Mouse (Mus musculus) limb, embryonic 11.5 days (tissue): ENCODE measurements around the gene Usp28. TPM values are rescaled to one million over a fixed set of nuclear protein-coding genes. Genes with fewer than 3 reads are reported as not detected.

Experiments used
- ATAC-seq: fragments of 200-750 bp; cut with Nextera tagmentation; 2 replicates; pipeline ENCODE4 v1.8.0; 2017; ENCODE audit warnings: low read depth; ENCODE audit not compliant: insufficient number of reproducible peaks, low FRiP score, low TSS enrichment
- DNase-seq: peaks from one replicate; pipeline ENCODE4 v3.0.0-alpha.2; 2015; ENCODE audit warnings: low spot score
- H3K27ac ChIP-seq: fragments of 300-500 bp; sonication (generic); replicated peaks from 2 replicates; pipeline ENCODE4 v1.5.1; 2014; ENCODE audit warnings: low read depth, mild to moderate bottlenecking, low read length
- H3K27me3 ChIP-seq: fragments of 300-500 bp; sonication (generic); 2 replicates; pipeline ENCODE4 v1.6.1; 2014; ENCODE audit warnings: mild to moderate bottlenecking, low read length, mixed read lengths; ENCODE audit not compliant: control insufficient read depth, insufficient read depth
- H3K36me3 ChIP-seq: fragments of 300-500 bp; sonication (generic); 2 replicates; pipeline ENCODE4 v1.6.1; 2014; ENCODE audit warnings: mild to moderate bottlenecking, low read length, moderate library complexity, mixed read lengths; ENCODE audit not compliant: control insufficient read depth, insufficient read depth
- H3K4me1 ChIP-seq: fragments of 300-500 bp; sonication (generic); 2 replicates; pipeline ENCODE4 v1.6.1; 2014; ENCODE audit warnings: low read length, mixed read lengths; ENCODE audit not compliant: control insufficient read depth, insufficient read depth
- H3K4me2 ChIP-seq: fragments of 300-500 bp; sonication (generic); 2 replicates; pipeline ENCODE4 v1.6.1; 2014; ENCODE audit warnings: low read depth, mild to moderate bottlenecking, moderate library complexity; ENCODE audit not compliant: severe bottlenecking
- H3K4me3 ChIP-seq: fragments of 300-500 bp; sonication (generic); 2 replicates; pipeline ENCODE4 v1.5.1; 2014; ENCODE audit warnings: low read depth, low read length
- H3K9ac ChIP-seq: fragments of 300-500 bp; sonication (generic); 2 replicates; pipeline ENCODE4 v1.6.1; 2014; ENCODE audit warnings: mild to moderate bottlenecking, low read length
- H3K9me3 ChIP-seq: fragments of 300-500 bp; sonication (generic); 2 replicates; pipeline ENCODE4 v1.6.1; 2016; ENCODE audit warnings: low read length; ENCODE audit not compliant: control insufficient read depth
- WGBS: fragments of 180-500 bp; shearing (Covaris S2); extraction: QIAGEN DNeasy Blood & Tissue Kit; methylation state at CpG from one replicate; pipeline ENCODE4 v1.1.7; 2014; 5-methylcytosine and 5-hydroxymethylcytosine counted together
- polyA plus RNA-seq: library from polyadenylated mRNA; unstranded; fragments of >200 nt; fragmentation: Nextera tagmentation; extraction: Ambion mirVana; gene quantifications from 2 replicates; pipeline ENCODE4 v1.2.1, GENCODE M21; 2014

Gene Usp28
- polyA plus RNA-seq, 1 experiment from 2014 or later: 41.6 TPM

- no peaks in the 10 kb centered on the region for H3K36me3 ChIP-seq
- no peak for ATAC-seq
- no peak overlapping the region for H3K4me3 ChIP-seq
- H3K9me3 ChIP-seq: no peaks in the 10 kb centered on the region
- DNase-seq: no peak
- H3K4me2 ChIP-seq: no peak overlapping the region
- no peaks in the 10 kb centered on the region for H3K4me1 ChIP-seq
- H3K27me3 ChIP-seq: no peaks in the 10 kb centered on the region
- 76% methylated on average over 5 of the region's 5 CpGs for WGBS
- H3K27ac ChIP-seq: no peak overlapping the region
- H3K9ac ChIP-seq: no peak overlapping the region
These were observed 65.7 kb downstream of the Usp28 start for GRCm38 (mm10) chr9:49050901-49051300.

GRCm38 (mm10) chr9:49051349-49051748, 66.2 kb downstream of the Usp28 start:
- Histone ChIP-seq H3K4me2 (no peak overlapping the region), H3K4me3 (no peak overlapping the region), H3K36me3 (no peaks in the 10 kb centered on the region), H3K27ac (no peak overlapping the region), H3K27me3 (no peaks in the 10 kb centered on the region), H3K4me1 (peaks cover 1% of the 10 kb centered on the region; the same call in 1 of the 2 replicates), H3K9me3 (no peaks in the 10 kb centered on the region), H3K9ac (no peak overlapping the region)
- 20% methylated on average over 5 of the region's 5 CpGs for WGBS
- DNase-seq: peak; percentile 72
- ATAC-seq: no peak

- ATAC-seq: no peak
- no peak for DNase-seq
- H3K9me3 ChIP-seq: no peaks in the 10 kb centered on the region
- no peak overlapping the region for H3K4me3 ChIP-seq
- peaks cover 5% of the 10 kb centered on the region; the same call in 1 of the 2 replicates for H3K4me1 ChIP-seq
- H3K4me2 ChIP-seq: no peak overlapping the region
- no peaks in the 10 kb centered on the region for H3K27me3 ChIP-seq
- 77% methylated on average over 3 of the region's 3 CpGs for WGBS
- no peak overlapping the region for H3K9ac ChIP-seq
- H3K27ac ChIP-seq: no peak overlapping the region
- 0 out of 2 replicates have a peak, but pooled peaks cover 2% of the 10 kb centered on the region for H3K36me3 ChIP-seq
These were observed 68.9 kb downstream of the Usp28 start for GRCm38 (mm10) chr9:49054028-49054427.

GRCm38 (mm10) chr9:49055333-49056205, 70.4 kb downstream of the Usp28 start, which contains the start of gene Zw10:
Gene Zw10 (plus strand): TSS chr9:49055613.
- H3K9ac ChIP-seq: peak within 1 kb of the TSS; percentile 72
- ATAC-seq: peak; percentile 99
- WGBS: under 1% methylated on average over 53 of the region's 53 CpGs
- DNase-seq: peak; percentile 96
- peaks cover 5% of the 10 kb centered on the region; the same call in 1 of the 2 replicates for H3K4me1 ChIP-seq
- H3K4me2 ChIP-seq: peak within 1 kb of the TSS; percentile 52
- peak within 1 kb of the TSS; percentile 79 for H3K4me3 ChIP-seq
- H3K27me3 ChIP-seq: no peaks in the 10 kb centered on the region
- no peaks in the 10 kb centered on the region for H3K9me3 ChIP-seq
- H3K27ac ChIP-seq: peak within 1 kb of the TSS; percentile 47; the same call in 1 of the 2 replicates
- 0 out of 2 replicates have a peak, but pooled peaks cover 2% of the 10 kb centered on the region for H3K36me3 ChIP-seq

GRCm38 (mm10) chr9:49076847-49077246, 91.7 kb downstream of the Usp28 start:
- Histone ChIP-seq H3K4me1 (no peaks in the 10 kb centered on the region), H3K27ac (no peak overlapping the region), H3K9ac (no peak overlapping the region), H3K36me3 (peaks cover 7% of the 10 kb centered on the region; the same call in 1 of the 2 replicates), H3K9me3 (no peaks in the 10 kb centered on the region), H3K27me3 (no peaks in the 10 kb centered on the region), H3K4me3 (no peak overlapping the region), H3K4me2 (no peak overlapping the region)
- WGBS: 95% methylated on average over 3 of the region's 3 CpGs
- ATAC-seq: no peak
- no peak for DNase-seq

GRCm38 (mm10) chr9:49081107-49081506, 95.9 kb downstream of the Usp28 start, which contains the start of gene Tmprss5:
Gene Tmprss5 (plus strand): TSS chr9:49081260.
- no peak for ATAC-seq
- Histone ChIP-seq H3K9ac (no peak within 1 kb of the TSS), H3K4me3 (no peak within 1 kb of the TSS), H3K4me2 (no peak within 1 kb of the TSS), H3K27me3 (no peaks in the 10 kb centered on the region), H3K36me3 (peaks cover 2% of the 10 kb centered on the region; the same call in 1 of the 2 replicates), H3K4me1 (no peaks in the 10 kb centered on the region), H3K9me3 (no peaks in the 10 kb centered on the region), H3K27ac (no peak within 1 kb of the TSS)
- no peak for DNase-seq
- 77% methylated on average over 5 of the region's 5 CpGs for WGBS

GRCm38 (mm10) chr9:49081561-49081960, 96.4 kb downstream of the Usp28 start:
- no peak overlapping the region for H3K4me2 ChIP-seq
- no peak overlapping the region for H3K9ac ChIP-seq
- no peaks in the 10 kb centered on the region for H3K4me1 ChIP-seq
- 12% methylated on average over 4 of the region's 4 CpGs for WGBS
- H3K27me3 ChIP-seq: no peaks in the 10 kb centered on the region
- peaks cover 2% of the 10 kb centered on the region; the same call in 1 of the 2 replicates for H3K36me3 ChIP-seq
- no peak overlapping the region for H3K4me3 ChIP-seq
- DNase-seq (peak; percentile 82), ATAC-seq (no peak)
- no peaks in the 10 kb centered on the region for H3K9me3 ChIP-seq
- no peak overlapping the region for H3K27ac ChIP-seq

- no peaks in the 10 kb centered on the region for H3K36me3 ChIP-seq
- no peak overlapping the region for H3K4me2 ChIP-seq
- no peak overlapping the region for H3K27ac ChIP-seq
- WGBS: 42% methylated on average over 11 of the region's 11 CpGs
- ATAC-seq (no peak), DNase-seq (no peak)
- no peaks in the 10 kb centered on the region for H3K4me1 ChIP-seq
- H3K4me3 ChIP-seq: no peak overlapping the region
- H3K27me3 ChIP-seq: no peaks in the 10 kb centered on the region
- no peaks in the 10 kb centered on the region for H3K9me3 ChIP-seq
- no peak overlapping the region for H3K9ac ChIP-seq
These were observed 102.1 kb downstream of the Usp28 start for GRCm38 (mm10) chr9:49087317-49087716.
